Mouse (Mus musculus): ENCODE results near the gene Fam98a.

Fam98a gene

DNA sequence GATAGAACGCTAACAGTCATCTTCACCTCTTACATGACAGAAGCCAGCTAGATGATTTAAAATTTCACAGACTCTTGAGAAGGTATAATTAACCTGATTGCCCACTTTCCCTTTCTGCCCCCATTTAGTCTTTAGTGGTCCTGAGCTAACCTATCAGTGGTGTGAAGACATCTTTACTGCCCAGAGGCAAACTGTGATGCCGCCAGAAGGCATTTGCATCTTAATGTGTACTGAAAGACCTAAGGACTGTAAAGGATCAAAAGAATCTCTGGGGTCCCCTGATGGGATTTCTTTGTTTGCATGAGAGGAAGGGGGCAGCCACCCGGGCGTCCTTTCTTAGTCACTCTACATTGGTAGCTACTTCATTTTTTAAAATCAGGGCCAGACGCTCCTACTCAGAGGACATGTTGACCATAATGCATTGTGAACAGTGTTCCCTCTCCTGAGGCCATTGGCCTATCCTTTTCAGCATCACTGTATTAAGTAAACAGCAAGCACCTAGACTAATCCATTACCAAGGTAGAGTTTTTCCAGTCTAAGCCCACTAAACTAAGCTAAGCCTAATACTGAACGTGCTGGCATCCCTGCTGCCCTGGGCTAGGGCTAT lies 30.4 kb downstream of the Fam98a start:
- no peak for DNase-seq (ENCODE audit: extremely low spot score)

GRCm38 (mm10) chr17:75519239-75519900 lies 32.4 kb downstream of the Fam98a start:
- DNase-seq (ENCODE audit: extremely low spot score): no peak

GRCm38 (mm10) chr17:75518181-75518901 lies 33.4 kb downstream of the Fam98a start:
- no peak for DNase-seq (ENCODE audit: extremely low spot score)

DNA sequence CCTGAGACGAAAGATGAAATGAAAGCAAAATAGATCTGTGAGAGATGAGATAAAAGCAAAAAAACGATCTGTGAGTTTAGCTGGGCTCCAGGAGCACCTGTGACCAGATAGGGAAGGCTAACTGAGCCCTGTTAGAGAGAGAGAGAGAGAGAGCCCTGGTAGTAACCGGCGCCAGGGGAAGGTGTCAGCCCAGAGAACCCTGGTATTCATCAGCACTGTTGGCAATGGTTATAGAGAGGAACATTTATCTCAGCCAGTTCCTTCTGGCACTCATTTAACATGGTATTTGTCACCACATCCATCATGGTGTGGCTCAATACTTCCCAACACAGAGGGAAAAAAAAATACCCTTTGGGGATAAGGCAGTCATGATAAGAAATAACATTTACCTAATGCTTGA lies 35.2 kb downstream of the Fam98a start:
- no peak for DNase-seq (ENCODE audit: extremely low spot score)

DNA sequence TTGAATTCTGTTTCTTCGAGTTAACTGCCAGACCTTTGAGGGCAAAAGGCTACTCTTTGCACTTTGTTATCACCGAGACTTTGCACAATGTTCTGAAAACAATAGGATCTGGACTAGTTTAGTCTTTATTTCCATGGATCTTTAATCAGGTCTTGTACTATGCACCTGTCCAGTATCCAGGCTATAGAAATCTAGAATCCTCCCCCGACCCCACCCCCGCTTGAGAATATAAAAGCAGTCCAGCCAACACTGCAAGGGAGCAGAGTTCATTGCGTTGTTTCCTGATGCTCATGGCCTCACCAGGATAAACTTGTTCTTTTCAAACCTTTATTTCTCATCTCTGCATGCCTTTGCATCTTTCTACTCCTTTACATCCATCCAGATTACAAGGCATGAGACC lies 42.5 kb downstream of the Fam98a start:
- no peak for DNase-seq (ENCODE audit: extremely low spot score)

DNA sequence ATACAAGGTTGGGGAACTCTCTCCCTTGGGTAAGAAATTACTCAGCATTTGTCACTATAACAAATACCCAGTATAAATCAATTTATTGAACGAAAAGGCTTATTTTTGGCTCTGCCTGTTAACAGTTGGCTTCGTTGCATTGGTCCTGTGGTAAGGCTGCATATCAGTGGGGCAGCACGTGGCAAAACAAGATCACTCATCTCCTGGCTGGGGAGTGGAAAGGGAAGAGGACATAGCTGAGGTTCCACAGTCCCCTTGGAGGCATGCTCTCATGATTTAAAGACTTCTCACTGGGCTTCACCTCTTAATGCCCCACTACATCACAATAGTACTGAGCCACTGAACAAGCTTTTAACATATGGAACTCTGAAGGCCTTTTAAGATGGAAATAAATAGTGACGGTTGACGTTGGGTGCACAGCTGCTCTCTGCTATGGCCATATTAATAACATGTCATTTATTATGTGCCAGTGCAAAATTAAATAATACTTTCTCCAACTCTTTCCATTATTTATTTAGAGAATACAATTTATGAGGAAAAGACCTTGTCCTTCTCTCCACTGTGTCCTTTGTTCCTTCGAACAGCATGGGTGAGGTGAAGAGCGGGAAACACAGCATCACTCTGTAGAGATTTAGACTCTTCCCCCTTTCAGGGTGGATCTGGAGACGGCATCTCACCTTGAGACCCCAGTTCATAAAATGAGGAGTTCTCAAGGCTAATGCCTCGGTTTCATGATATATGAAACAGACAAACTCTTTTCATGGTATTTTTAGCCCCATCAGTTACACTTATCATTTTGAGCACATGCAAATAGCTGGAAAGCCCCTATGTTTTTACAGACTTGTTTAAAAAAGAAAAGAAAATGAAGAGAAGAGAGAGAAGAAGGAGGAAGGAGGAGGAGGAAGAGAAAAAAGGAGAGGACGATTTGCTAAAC lies 44.8 kb downstream of the Fam98a start:
- no peak for DNase-seq (ENCODE audit: extremely low spot score)

- DNase-seq (ENCODE audit: extremely low spot score): no peak
Observed at GRCm38 (mm10) chr17:75506097-75506675, 45.6 kb downstream of the Fam98a start.

DNA sequence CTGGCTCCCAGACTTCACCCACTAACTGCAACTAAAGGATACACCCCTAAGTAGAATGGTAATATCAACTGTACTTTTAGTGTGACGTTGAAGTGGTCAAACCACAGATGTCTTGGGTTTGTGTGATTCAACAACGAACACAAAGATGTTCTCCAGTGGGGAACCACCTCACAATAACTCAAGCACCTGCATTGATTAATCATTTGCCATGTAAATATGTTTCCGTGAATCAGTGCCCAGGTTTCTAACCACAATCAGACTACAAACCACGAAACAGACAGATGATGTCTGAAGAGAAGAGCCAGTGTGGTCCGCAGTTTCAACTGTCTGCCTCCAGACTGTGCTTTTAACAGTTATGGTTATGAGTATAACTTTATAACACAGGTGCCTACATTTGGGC lies 46.7 kb downstream of the Fam98a start:
- no peak for DNase-seq (ENCODE audit: extremely low spot score)

- no peak for DNase-seq (ENCODE audit: extremely low spot score)
Observed at GRCm38 (mm10) chr17:75503031-75503430, 48.7 kb downstream of the Fam98a start.

DNA sequence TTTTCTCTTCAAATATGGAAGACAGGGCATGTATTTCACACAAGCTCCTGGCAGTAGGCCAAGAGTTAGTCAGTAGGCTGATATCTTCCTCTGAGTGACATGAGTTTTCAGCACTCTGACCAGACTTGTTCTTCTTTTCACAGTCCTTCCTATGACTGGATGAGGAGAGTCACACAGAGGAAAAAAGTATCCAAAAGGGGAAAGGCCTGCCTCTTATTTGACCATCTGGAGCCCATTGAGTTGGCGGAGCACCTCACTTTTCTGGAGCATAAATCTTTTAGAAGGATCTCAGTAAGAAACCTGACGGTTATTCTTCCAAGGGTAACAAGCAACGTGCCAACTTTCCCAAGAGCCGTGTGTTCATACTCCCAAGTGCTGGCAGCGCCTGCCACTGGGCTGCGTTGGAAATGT lies 53.5 kb downstream of the Fam98a start:
- DNase-seq (ENCODE audit: extremely low spot score): no peak

GRCm38 (mm10) chr17:75495213-75495612 lies 56.5 kb downstream of the Fam98a start:
- DNase-seq (ENCODE audit: extremely low spot score): no peak
